Mouse (Mus musculus): ENCODE measurements at regions not wholly inside any gene's neighbourhood (a gene's known extent, or its start where the extent isn't known, plus 50 kb on each side); places are given as distances from the start of the nearest gene placed in this dataset.

GRCm38 (mm10) chr14:76244338-76245062, 133.8 kb downstream of the Nufip1 start:
- no peak for TF ChIP-seq POLR2A (IDR thresholded peaks at IDR 0.05; ENCODE audit: borderline replicate concordance, extremely low read depth, low read depth, low read length)
- TF ChIP-seq CTCF (IDR thresholded peaks at IDR 0.05; ENCODE audit: insufficient read depth, low read length): no peak
